Mouse (Mus musculus) left cerebral cortex, adult 2 months (tissue): ENCODE data around the gene Atmin. TPM values are rescaled to one million over a fixed set of nuclear protein-coding genes. Genes with fewer than 3 reads are reported as not detected.

ENCODE experiments used
- DNase-seq, 2 experiments: peaks; one replicate each; pipeline ENCODE4 v3.0.0; 2021 to 2022; ENCODE audit warnings: low spot score in 2 of 2, mixed read lengths in 1 of 2; ENCODE audit errors: extremely low spot score in 1 of 2
- H3K27ac ChIP-seq: fragments of 200-600 bp; 2 replicates; pipeline ENCODE4 v1.8.1; 2022
- H3K4me3 ChIP-seq: fragments of 200-600 bp; 2 replicates; pipeline ENCODE4 v1.8.1; 2022
- CTCF ChIP-seq: fragments of 200-600 bp; IDR thresholded peaks from 2 replicates; pipeline ENCODE4 v1.8.1; 2022; ENCODE audit warnings: antibody characterized with exemption, mild to moderate bottlenecking, moderate library complexity
- intact Hi-C: fragments of 180-260 bp; cut with DNase I; formaldehyde crosslinking; loops from one replicate; pipeline ENCODE4 v1.15.1; 2025
- long read RNA-seq, 2 experiments: library from polyadenylated mRNA; stranded (forward); transcript quantifications; one replicate each; pipeline ENCODE4 v2.0.0; 2021; ENCODE audit warnings: borderline mapping rate in 2 of 2
- total RNA-seq, 2 experiments: library from RNA; stranded (reverse); gene quantifications; 2 replicates each; pipeline ENCODE4 v1.2.3; 2021

Atmin gene
- 10 to 100 TPM; 73.9 to 76.0 TPM for total RNA-seq
- long read RNA-seq, experiment 1, full-length matches to known transcripts = 123 of 147 reads
- long read RNA-seq, experiment 1, partial matches to known transcripts = 1 of 147 reads
- long read RNA-seq, experiment 1, other reads (novel, unspliced or antisense) = 23 of 147 reads
- long read RNA-seq, experiment 2, full-length matches to known transcripts = 94 of 109 reads
- long read RNA-seq, experiment 2, partial matches to known transcripts = 13 of 109 reads
- long read RNA-seq, experiment 2, other reads (novel, unspliced or antisense) = 2 of 109 reads

- Histone ChIP-seq H3K27ac (peak within 1 kb of the TSS; percentile 92), H3K4me3 (peak within 1 kb of the TSS; percentile 94)
- peak; percentile 80 for TF ChIP-seq CTCF
- intact Hi-C loops = loop anchor here (1.0 to 5.0 kb wide), 2 partner anchors 36 to 534 kb away; no protein-coding TSS in a partner anchor
- peak; percentile 84 to 86 for DNase-seq
Measured at GRCm38 (mm10) chr8:116943161-116943554, at the start of gene Atmin. Atmin (plus strand) TSS chr8:116943393.

- no peak for DNase-seq
- TF ChIP-seq CTCF = no peak
- H3K27ac ChIP-seq = no peak overlapping the region
- no peak overlapping the region for H3K4me3 ChIP-seq
- intact Hi-C loops = no loop called here
Measured at GRCm38 (mm10) chr8:116893938-116894337, 49.3 kb upstream of the Atmin start.

GRCm38 (mm10) chr8:116895521-116895920, 47.7 kb upstream of the Atmin start:
- Histone ChIP-seq H3K4me3 (no peak overlapping the region), H3K27ac (no peak overlapping the region)
- intact Hi-C loops = no loop called here
- no peak for TF ChIP-seq CTCF
- DNase-seq = no peak

GRCm38 (mm10) chr8:116904736-116905135, 38.5 kb upstream of the Atmin start:
- H3K27ac ChIP-seq = no peak overlapping the region
- no peak overlapping the region for H3K4me3 ChIP-seq
- intact Hi-C loops = no loop called here
- TF ChIP-seq CTCF = no peak
- DNase-seq = no peak

GRCm38 (mm10) chr8:116905252-116905651, 37.9 kb upstream of the Atmin start:
- no peak for DNase-seq
- no peak overlapping the region for H3K4me3 ChIP-seq
- intact Hi-C loops = no loop called here
- H3K27ac ChIP-seq = no peak overlapping the region
- TF ChIP-seq CTCF = no peak

GRCm38 (mm10) chr8:116905836-116906235, 37.4 kb upstream of the Atmin start:
- no peak overlapping the region for H3K27ac ChIP-seq
- intact Hi-C loops = no loop called here
- TF ChIP-seq CTCF = no peak
- DNase-seq = no peak
- H3K4me3 ChIP-seq = no peak overlapping the region

- TF ChIP-seq CTCF = no peak
- intact Hi-C loops = loop anchor here (1.0 to 5.0 kb wide), 3 partner anchors 23 to 236 kb away; partner anchors contain the start of gene Gan
- DNase-seq = peak in 1 of 2 experiments; percentile 31
- Histone ChIP-seq H3K4me3 (peak overlapping the region; percentile 70), H3K27ac (peak overlapping the region; percentile 99)
Measured at GRCm38 (mm10) chr8:116921005-116921336, 22.2 kb upstream of the Atmin start.

- Histone ChIP-seq H3K4me3 (peak within 1 kb of the TSS; percentile 70), H3K27ac (peak within 1 kb of the TSS; percentile 99)
- intact Hi-C loops = loop anchor here (1.0 to 5.0 kb wide), 3 partner anchors 23 to 236 kb away; partner anchors contain the start of gene Gan
- no peak for TF ChIP-seq CTCF
- peak; percentile 88 for DNase-seq
Measured at GRCm38 (mm10) chr8:116921337-116922059, 21.7 kb upstream of the Atmin start, which contains the start of the genes Cmc2 and Cenpn. Cmc2 (minus strand) TSS chr8:116921455. Cenpn (plus strand) TSS chr8:116921730.

- intact Hi-C loops = loop anchor here (5.0 kb wide), 1 partner anchor 235 kb away; the partner anchor contains the start of gene Gan
- DNase-seq = no peak
- Histone ChIP-seq H3K27ac (peak overlapping the region; percentile 99), H3K4me3 (peak overlapping the region; percentile 70)
- TF ChIP-seq CTCF = no peak
Measured at GRCm38 (mm10) chr8:116922060-116922757, 21.0 kb upstream of the Atmin start.

- H3K4me3 ChIP-seq = no peak overlapping the region
- no peak for DNase-seq
- H3K27ac ChIP-seq = no peak overlapping the region
- TF ChIP-seq CTCF = no peak
- intact Hi-C loops = loop anchor here (5.0 kb wide), 1 partner anchor 234 kb away; the partner anchor contains the start of gene Gan
Measured at GRCm38 (mm10) chr8:116923526-116923925, 19.7 kb upstream of the Atmin start.

- DNase-seq = no peak
- TF ChIP-seq CTCF = peak; percentile 45
- intact Hi-C loops = no loop called here
- Histone ChIP-seq H3K27ac (no peak overlapping the region), H3K4me3 (no peak overlapping the region)
Measured at GRCm38 (mm10) chr8:116927880-116928279, 15.3 kb upstream of the Atmin start.

GRCm38 (mm10) chr8:116928588-116928987, 14.6 kb upstream of the Atmin start:
- intact Hi-C loops = no loop called here
- peak; percentile 14 for TF ChIP-seq CTCF
- Histone ChIP-seq H3K4me3 (no peak overlapping the region), H3K27ac (no peak overlapping the region)
- DNase-seq = no peak
